In the genomic region with DNA sequence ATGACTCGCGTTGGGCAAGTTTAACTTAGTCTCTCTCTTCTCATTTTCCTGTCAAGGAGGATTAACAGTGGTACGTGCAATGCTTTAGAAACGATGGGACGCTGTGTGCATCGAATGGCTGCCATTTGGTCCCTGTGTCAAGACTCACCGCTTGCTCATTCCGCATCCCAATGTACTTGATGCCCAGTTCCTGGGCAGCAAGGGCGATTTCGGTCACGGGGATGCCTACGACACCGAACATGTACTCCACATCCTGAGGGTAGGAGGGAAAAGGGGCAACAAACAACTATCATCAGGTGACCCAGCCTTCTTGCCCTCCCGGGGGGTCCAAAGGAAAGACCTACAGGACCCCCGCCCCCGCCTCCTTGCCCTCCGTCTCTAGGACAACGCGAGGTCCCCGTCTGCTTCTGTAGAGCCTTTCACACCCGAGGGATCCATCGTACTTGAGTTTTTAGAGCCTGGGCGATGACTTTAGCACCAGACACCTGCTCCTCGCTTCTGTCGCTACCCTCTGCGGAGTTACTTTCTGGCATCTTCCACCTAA, we compare ENCODE assay signal across 8 mouse cellular contexts. TPM values are rescaled to one million over a fixed set of nuclear protein-coding genes. Genes with fewer than 3 reads are reported as not detected.
DNase-seq lines count a peak whose midpoint lies in the region; ATAC-seq and TF ChIP-seq lines count a peak whose summit lies in the region.

TSS of gene Gm49387 (minus strand) at position 533 of the 544 bp plus-strand sequence.

- WGBS in kidney, postnatal 0 days: 2% methylated on average over 26 of the region's 26 CpGs
- whole genome bisulfite sequencing in hindbrain, embryonic 12.5 days: 5% methylated on average over 26 of the region's 26 CpGs

- peak within 1 kb of the TSS; percentile 83 for H3K27ac ChIP-seq in kidney, postnatal 0 days
- H3K27ac ChIP-seq in hindbrain, embryonic 12.5 days: peak within 1 kb of the TSS; percentile 82

- peak within 1 kb of the TSS; percentile 94 for H3K4me2 ChIP-seq in kidney, postnatal 0 days (ENCODE audit: low read length)
- peak within 1 kb of the TSS; percentile 96 for H3K4me2 ChIP-seq in hindbrain, embryonic 12.5 days (replicated peaks)

- H3K4me1 ChIP-seq in kidney, postnatal 0 days (replicated peaks; ENCODE audit: insufficient read depth, low read length): 0 out of 2 replicates have a peak, but pooled peaks cover 4% of the 10 kb centered on the region
- peaks cover 11% of the 10 kb centered on the region for H3K4me1 ChIP-seq in hindbrain, embryonic 12.5 days

- no peak for TF ChIP-seq CTCF in kidney, postnatal 0 days (IDR thresholded peaks at IDR 0.05; ENCODE audit: low read depth)

- intact Hi-C loops in left cerebral cortex, postnatal 36 days (cut with DNase I): no loop called here

- DNase-seq in kidney, postnatal 0 days (ENCODE audit: low spot score): no peak
- no peak for DNase-seq in kidney, postnatal 10 days
- peak; percentile 30 for DNase-seq in c-Kit-negative CD71-positive TER-119-positive erythroid progenitor cells, embryonic 14.5 days (ENCODE audit: low read depth, low spot score)
- no peak for DNase-seq in left cerebral cortex, postnatal 36 days (ENCODE audit: low spot score in 2 of 2)
- no peak for DNase-seq in retina, embryonic 14.5 days (ENCODE audit: low spot score)

- H3K4me3 ChIP-seq in kidney, postnatal 0 days (replicated peaks; ENCODE audit: low read depth, low read length): peak within 1 kb of the TSS; percentile 52
- H3K4me3 ChIP-seq in hindbrain, embryonic 12.5 days: peak within 1 kb of the TSS; percentile 62

- H3K9ac ChIP-seq in kidney, postnatal 0 days (ENCODE audit: low read depth, low read length): peak within 1 kb of the TSS; percentile 56
- peak within 1 kb of the TSS; percentile 66 for H3K9ac ChIP-seq in hindbrain, embryonic 12.5 days

- no peaks in the 10 kb centered on the region for H3K36me3 ChIP-seq in kidney, postnatal 0 days (ENCODE audit: insufficient read depth, low read length)
- H3K36me3 ChIP-seq in hindbrain, embryonic 12.5 days: no peaks in the 10 kb centered on the region

- no peaks in the 10 kb centered on the region for H3K27me3 ChIP-seq in kidney, postnatal 0 days (ENCODE audit: insufficient read depth, low read length)
- no peaks in the 10 kb centered on the region for H3K27me3 ChIP-seq in hindbrain, embryonic 12.5 days

- peak; percentile 8; the same call in 1 of the 2 replicates for ATAC-seq in kidney, postnatal 0 days (replicated peaks; ENCODE audit: low FRiP score, low read depth)
- ATAC-seq in hindbrain, embryonic 12.5 days (ENCODE audit: low FRiP score): peak; percentile 70
- ATAC-seq in megakaryocyte-erythroid progenitor cell, adult 5-6 weeks (replicated peaks; ENCODE audit: low FRiP score, low TSS enrichment, poor library complexity, severe bottlenecking): peak; percentile 28
- ATAC-seq in CD4-positive, CD25-positive, alpha-beta regulatory T cell, adult 4 months: no peak

- H3K9me3 ChIP-seq in kidney, postnatal 0 days (replicated peaks; ENCODE audit: low read length): no peaks in the 10 kb centered on the region
- H3K9me3 ChIP-seq in hindbrain, embryonic 12.5 days (replicated peaks): no peaks in the 10 kb centered on the region

RNA-seq across cellular contexts. Expression of gene Gm49387, which starts in this region (rescaled TPM):
- polyA plus RNA-seq in kidney, postnatal 0 days (2015; fragmentation: Nextera tagmentation; extraction: Ambion mirVana): 2.9 TPM in 1 of 2 replicates, not detected in the other
- 0.93 TPM in 1 of 2 replicates, not detected in the other for polyA plus RNA-seq in hindbrain, embryonic 12.5 days (2016; fragmentation: Nextera tagmentation; extraction: Ambion mirVana)
- total RNA-seq in megakaryocyte-erythroid progenitor cell, adult 5-6 weeks (2014; fragmentation: Nextera tagmentation): not detected in 2 replicates
- not detected in 2 replicates for total RNA-seq in megakaryocyte-erythroid progenitor cell, adult 5-6 weeks (2017)
- under 1 TPM in 1 of 2 experiments, not detected in 1; 0.44 TPM for total RNA-seq in left cerebral cortex, postnatal 36 days (2021)
- under 1 TPM in 1 of 2 experiments, not detected in 1; 0.62 TPM for polyA plus RNA-seq in CD4-positive, CD25-positive, alpha-beta regulatory T cell, adult 4 months (2017; shearing (Covaris generic))

Comparison
In these comparisons a context has a peak if more than half of its experiments do, and no peak if none do; other contexts are left out.
1. Peak in ATAC-seq, H3K4me3 ChIP-seq, H3K27ac ChIP-seq, H3K9ac ChIP-seq and H3K4me2 ChIP-seq in hindbrain, embryonic 12.5 days; RNA of the gene not detected or under 1 TPM.
2. Peak in ATAC-seq in megakaryocyte-erythroid progenitor cell, adult 5-6 weeks; RNA of the gene not detected or under 1 TPM.